Mouse (Mus musculus) bone marrow, adult 2 months (tissue): ENCODE measurements around the gene Prkci.

Source experiments
- CTCF ChIP-seq: fragments of 200-500 bp; IDR thresholded peaks from 2 replicates; pipeline ENCODE4 v1.5.1; 2011; ENCODE audit warnings: low read length, control low read depth; ENCODE audit not compliant: control insufficient read depth, insufficient read depth
- POLR2A ChIP-seq: fragments of 200-500 bp; IDR thresholded peaks from 2 replicates; pipeline ENCODE4 v1.6.1; 2011; ENCODE audit warnings: low read depth, mild to moderate bottlenecking, control low read depth, low read length, borderline replicate concordance; ENCODE audit not compliant: control insufficient read depth

GRCm38 (mm10) chr3:31097976-31098375 is 102.4 kb downstream of the Prkci start:
- no peak for TF ChIP-seq POLR2A
- no peak for TF ChIP-seq CTCF
